ENCODE assay signal across 8 mouse cellular contexts in genomic region chr9:70142460-70142859, GRCm38 (mm10). TPM values are rescaled to one million over a fixed set of nuclear protein-coding genes. Genes with fewer than 3 reads are reported as not detected.
A peak's percentile ranks its signal among the peaks of the same experiment; 100 is the strongest.
DNase-seq lines count a peak whose midpoint lies in the region; ATAC-seq and TF ChIP-seq lines count a peak whose summit lies in the region.

Gene Fam81a, minus strand, starts transcription at chr9:70142560.

- H3K36me3 ChIP-seq in heart, adult 2 months (ENCODE audit: control insufficient read depth, insufficient read depth, low read length) = no peaks in the 10 kb centered on the region
- no peaks in the 10 kb centered on the region for H3K36me3 ChIP-seq in embryonic facial prominence, embryonic 11.5 days (replicated peaks; ENCODE audit: control insufficient read depth, insufficient read depth, low read depth, low read length)
- H3K36me3 ChIP-seq in hindbrain, embryonic 11.5 days (ENCODE audit: control insufficient read depth, insufficient read depth, low read length) = no peaks in the 10 kb centered on the region
- no peaks in the 10 kb centered on the region for H3K36me3 ChIP-seq in liver, embryonic 13.5 days

- no peaks in the 10 kb centered on the region for H3K79me2 ChIP-seq in heart, adult 2 months (replicated peaks; ENCODE audit: control insufficient read depth, insufficient read depth, low read length)

- no peaks in the 10 kb centered on the region for H3K27me3 ChIP-seq in heart, adult 2 months (ENCODE audit: control insufficient read depth, insufficient read depth, low read length)
- peaks cover 8% of the 10 kb centered on the region for H3K27me3 ChIP-seq in embryonic facial prominence, embryonic 11.5 days (ENCODE audit: control insufficient read depth, insufficient read depth, low read length)
- peaks cover 4% of the 10 kb centered on the region; the same call in 1 of the 2 replicates for H3K27me3 ChIP-seq in hindbrain, embryonic 11.5 days (ENCODE audit: control insufficient read depth, insufficient read depth, low read length)
- peaks cover 50% of the 10 kb centered on the region for H3K27me3 ChIP-seq in liver, embryonic 13.5 days

- no peak for TF ChIP-seq CTCF in heart, adult 2 months (IDR thresholded peaks at IDR 0.05)

- intact Hi-C loops in heart, adult 2 months (cut with DNase I) = no loop called here

- H3K4me1 ChIP-seq in heart, adult 2 months (ENCODE audit: control insufficient read depth, insufficient read depth, low read length) = peaks cover 3% of the 10 kb centered on the region; the same call in 1 of the 2 replicates
- H3K4me1 ChIP-seq in embryonic facial prominence, embryonic 11.5 days (ENCODE audit: control insufficient read depth, insufficient read depth, low read length) = peaks cover 3% of the 10 kb centered on the region; the same call in 1 of the 2 replicates
- no peaks in the 10 kb centered on the region; the same call in 1 of the 2 replicates for H3K4me1 ChIP-seq in hindbrain, embryonic 11.5 days (replicated peaks; ENCODE audit: control insufficient read depth, insufficient read depth, low read length)
- H3K4me1 ChIP-seq in liver, embryonic 13.5 days (replicated peaks) = 0 out of 2 replicates have a peak, but pooled peaks cover 8% of the 10 kb centered on the region

- peak within 1 kb of the TSS; percentile 62 for H3K4me3 ChIP-seq in heart, adult 2 months
- H3K4me3 ChIP-seq in embryonic facial prominence, embryonic 11.5 days (ENCODE audit: low read depth, low read length) = peak within 1 kb of the TSS; percentile 68
- H3K4me3 ChIP-seq in hindbrain, embryonic 11.5 days (ENCODE audit: low read depth, low read length) = peak within 1 kb of the TSS; percentile 65
- peak within 1 kb of the TSS; percentile 54 for H3K4me3 ChIP-seq in liver, embryonic 13.5 days (replicated peaks)

- 70% methylated on average over 7 of the region's 7 CpGs for WGBS in heart, adult 2 months
- 67% methylated on average over 7 of the region's 7 CpGs for WGBS in embryonic facial prominence, embryonic 11.5 days
- 67% methylated on average over 7 of the region's 7 CpGs for WGBS in hindbrain, embryonic 11.5 days
- 50% methylated on average over 7 of the region's 7 CpGs for WGBS in liver, embryonic 13.5 days (ENCODE audit: insufficient replicate concordance)

- ATAC-seq in embryonic facial prominence, embryonic 11.5 days (replicated peaks; ENCODE audit: insufficient number of reproducible peaks, low FRiP score, low TSS enrichment, low read depth) = no peak
- no peak for ATAC-seq in hindbrain, embryonic 11.5 days (ENCODE audit: low FRiP score)
- no peak for ATAC-seq in liver, embryonic 13.5 days (ENCODE audit: low read depth)

- TF ChIP-seq EP300 in heart, adult 2 months (IDR thresholded peaks at IDR 0.05; ENCODE audit: insufficient read depth, low read depth, low read length) = no peak

- H3K4me2 ChIP-seq in embryonic facial prominence, embryonic 11.5 days (ENCODE audit: low read depth, low read length) = peak within 1 kb of the TSS; percentile 96
- peak within 1 kb of the TSS; percentile 95 for H3K4me2 ChIP-seq in hindbrain, embryonic 11.5 days (replicated peaks; ENCODE audit: low read depth, low read length)
- peak within 1 kb of the TSS; percentile 60 for H3K4me2 ChIP-seq in liver, embryonic 13.5 days

- no peak within 1 kb of the TSS for H3K27ac ChIP-seq in heart, adult 2 months
- no peak within 1 kb of the TSS for H3K27ac ChIP-seq in embryonic facial prominence, embryonic 11.5 days (replicated peaks; ENCODE audit: low read depth, low read length)
- H3K27ac ChIP-seq in hindbrain, embryonic 11.5 days (ENCODE audit: low read depth, low read length) = no peak within 1 kb of the TSS
- no peak within 1 kb of the TSS for H3K27ac ChIP-seq in liver, embryonic 13.5 days

- no peaks in the 10 kb centered on the region for H3K9me3 ChIP-seq in embryonic facial prominence, embryonic 11.5 days (replicated peaks; ENCODE audit: control insufficient read depth, low read length)
- H3K9me3 ChIP-seq in hindbrain, embryonic 11.5 days (ENCODE audit: control insufficient read depth, low read length) = no peaks in the 10 kb centered on the region
- H3K9me3 ChIP-seq in liver, embryonic 13.5 days (replicated peaks) = no peaks in the 10 kb centered on the region

- no peak for DNase-seq in heart, adult 2 months
- no peak for DNase-seq in heart, adult 11 months
- DNase-seq in embryonic facial prominence, embryonic 11.5 days (ENCODE audit: low spot score) = no peak
- DNase-seq in hindbrain, embryonic 11.5 days (ENCODE audit: low spot score) = no peak
- no peak for DNase-seq in liver, embryonic 13.5 days
- DNase-seq in spleen, postnatal 4 days (ENCODE audit: low spot score in 2 of 2) = no peak
- DNase-seq in T-cell, adult 2 months (ENCODE audit: low spot score) = no peak
- no peak for DNase-seq in frontal cortex, postnatal 10 days (ENCODE audit: low spot score in 2 of 2)

- no peak for TF ChIP-seq POLR2A in heart, adult 2 months (IDR thresholded peaks at IDR 0.05; ENCODE audit: insufficient read depth, low read depth, low read length)

- H3K9ac ChIP-seq in heart, adult 2 months (ENCODE audit: low read depth, low read length) = peak within 1 kb of the TSS; percentile 12; the same call in 1 of the 2 replicates
- peak within 1 kb of the TSS; percentile 61 for H3K9ac ChIP-seq in embryonic facial prominence, embryonic 11.5 days (replicated peaks; ENCODE audit: low read length)
- peak within 1 kb of the TSS; percentile 59 for H3K9ac ChIP-seq in hindbrain, embryonic 11.5 days (ENCODE audit: low read depth, low read length)
- H3K9ac ChIP-seq in liver, embryonic 13.5 days = no peak within 1 kb of the TSS

RNA-seq across cellular contexts. Expression of gene Fam81a, which starts in this region (rescaled TPM):
- 10 to 100 TPM; 30.7 to 32.6 TPM for total RNA-seq in heart, adult 2 months (2021)
- 7.0 and 9.0 TPM in 2 replicates for polyA plus RNA-seq in heart, adult 2 months (2012; rRNA removed)
- 2.0 and 2.1 TPM in 2 replicates for polyA plus RNA-seq in embryonic facial prominence, embryonic 11.5 days (2014; fragmentation: Nextera tagmentation; extraction: Ambion mirVana)
- 6.3 and 8.4 TPM in 2 replicates for polyA plus RNA-seq in hindbrain, embryonic 11.5 days (2014; fragmentation: Nextera tagmentation; extraction: Ambion mirVana)
- 0.75 and 1.1 TPM in 2 replicates for polyA plus RNA-seq in liver, embryonic 13.5 days (2015; fragmentation: Nextera tagmentation; extraction: Ambion mirVana)
